Mouse (Mus musculus) lung, embryonic 14.5 days (tissue): ENCODE data around the gene Rita1. TPM values are rescaled to one million over a fixed set of nuclear protein-coding genes. Genes with fewer than 3 reads are reported as not detected.

Experiments
- ATAC-seq: fragments of 200-750 bp; cut with Nextera tagmentation; 2 replicates; pipeline ENCODE4 v1.8.0; 2017; ENCODE audit warnings: mild to moderate bottlenecking, moderate TSS enrichment, moderate library complexity; ENCODE audit not compliant: insufficient read depth
- DNase-seq: peaks from one replicate; pipeline ENCODE4 v3.0.0-alpha.2; 2015
- H3K27ac ChIP-seq: fragments of 300-500 bp; sonication (generic); 2 replicates; pipeline ENCODE4 v1.5.1; 2014; ENCODE audit warnings: low read depth, mild to moderate bottlenecking, moderate library complexity
- H3K27me3 ChIP-seq: fragments of 300-500 bp; sonication (generic); 2 replicates; pipeline ENCODE4 v1.6.1; 2014; ENCODE audit warnings: low read length, control low read depth; ENCODE audit not compliant: insufficient read depth
- H3K36me3 ChIP-seq: fragments of 300-500 bp; sonication (generic); 2 replicates; pipeline ENCODE4 v1.6.1; 2014; ENCODE audit warnings: control low read depth; ENCODE audit not compliant: insufficient read depth
- H3K4me1 ChIP-seq: fragments of 300-500 bp; sonication (generic); 2 replicates; pipeline ENCODE4 v1.6.1; 2014; ENCODE audit warnings: antibody characterized with exemption, control low read depth; ENCODE audit not compliant: insufficient read depth
- H3K4me2 ChIP-seq: fragments of 300-500 bp; sonication (generic); 2 replicates; pipeline ENCODE4 v1.6.1; 2014; ENCODE audit warnings: mild to moderate bottlenecking
- H3K4me3 ChIP-seq: fragments of 300-500 bp; sonication (generic); 2 replicates; pipeline ENCODE4 v1.5.1; 2014; ENCODE audit warnings: low read depth, low read length
- H3K9ac ChIP-seq: fragments of 300-500 bp; sonication (generic); 2 replicates; pipeline ENCODE4 v1.6.1; 2014
- H3K9me3 ChIP-seq: fragments of 300-500 bp; sonication (generic); 2 replicates; pipeline ENCODE4 v1.6.1; 2016; ENCODE audit warnings: low read depth, low read length, control low read depth
- CTCF ChIP-seq: IDR thresholded peaks from 2 replicates; pipeline ENCODE4 v1.5.1; 2016; ENCODE audit warnings: antibody characterized with exemption, low read depth
- WGBS: fragments of 180-500 bp; shearing (Covaris S2); extraction: QIAGEN DNeasy Blood & Tissue Kit; methylation state at CpG from one replicate; pipeline ENCODE4 v1.1.7; 2014; 5-methylcytosine and 5-hydroxymethylcytosine counted together
- polyA plus RNA-seq: library from polyadenylated mRNA; unstranded; fragments of >200 nt; fragmentation: Nextera tagmentation; extraction: Ambion mirVana; gene quantifications from 2 replicates; pipeline ENCODE4 v1.2.1, GENCODE M21; 2014

Rita1 gene
- polyA plus RNA-seq, 1 experiment from 2014 or later, result 9.5 TPM

DNA sequence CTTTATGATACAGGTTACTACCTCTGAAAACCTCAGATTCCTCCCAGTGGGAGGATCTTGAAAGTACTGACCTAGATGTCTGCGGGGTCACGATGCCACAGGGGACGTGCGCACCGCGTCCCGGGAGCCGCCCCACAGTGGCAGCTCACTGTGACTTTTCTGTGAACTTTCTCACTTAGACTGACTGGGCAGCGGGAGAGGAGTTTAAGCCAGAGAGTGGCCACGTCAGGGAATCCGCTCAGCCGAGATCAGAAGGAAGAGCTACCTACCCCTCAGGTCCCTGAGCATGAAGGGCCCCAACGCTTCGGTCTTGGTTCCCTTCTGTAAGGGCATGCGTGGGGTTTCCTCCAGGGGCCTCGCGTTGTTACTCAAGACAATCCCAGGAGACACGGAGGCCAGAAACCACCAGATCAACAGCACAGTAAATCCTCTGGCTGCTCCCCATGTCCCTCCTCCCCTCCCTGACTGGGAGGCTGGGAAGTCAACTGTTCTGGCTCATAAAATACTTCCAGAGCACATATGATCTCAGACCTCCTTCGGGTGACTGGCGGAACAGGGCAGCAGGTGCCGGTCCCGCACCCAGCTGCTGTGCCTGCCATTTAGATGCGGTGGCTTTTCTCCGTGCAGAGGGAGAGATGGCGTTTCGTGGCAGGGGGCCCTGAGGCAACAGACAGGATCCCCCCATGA, 33.0 kb downstream of the Rita1 start:
- ATAC-seq, result no peak
- 43% methylated on average over 26 of the region's 26 CpGs for WGBS
- Histone ChIP-seq H3K36me3 (peaks cover 35% of the 10 kb centered on the region), H3K4me2 (peak overlapping the region; percentile 25; the same call in 1 of the 2 replicates), H3K27me3 (no peaks in the 10 kb centered on the region), H3K4me1 (peaks cover 21% of the 10 kb centered on the region), H3K27ac (peak overlapping the region; percentile 44), H3K4me3 (no peak overlapping the region), H3K9me3 (no peaks in the 10 kb centered on the region), H3K9ac (no peak overlapping the region)
- no peak for TF ChIP-seq CTCF
- peak; percentile 49 for DNase-seq

DNA sequence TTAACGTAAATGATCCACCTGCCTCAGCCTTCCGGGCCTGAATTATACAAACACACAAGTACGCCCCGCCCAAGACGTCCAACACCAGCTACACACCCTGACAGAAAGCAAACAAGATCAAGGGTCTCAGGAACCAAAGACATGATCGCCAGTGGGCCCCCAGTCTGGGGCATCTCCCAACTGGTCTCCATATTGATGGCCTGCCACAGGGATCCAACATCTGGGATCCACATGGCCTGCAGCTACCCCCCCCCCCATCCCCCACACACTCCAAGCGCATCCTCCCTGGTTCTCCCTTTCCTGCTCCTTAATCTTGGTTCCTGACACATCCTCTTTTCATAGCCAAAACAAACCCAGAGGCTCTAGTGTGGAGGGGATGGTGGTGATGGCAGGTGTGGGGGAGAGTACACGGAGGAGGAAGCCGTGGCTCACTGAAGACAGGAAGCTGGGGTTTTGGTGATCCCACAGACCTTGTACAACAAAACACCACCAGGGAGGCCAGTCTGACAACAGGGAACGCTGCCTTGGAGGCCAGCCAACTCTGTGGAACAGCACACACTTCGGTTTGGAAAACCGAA, 33.8 kb downstream of the Rita1 start:
- H3K9ac ChIP-seq, result no peak overlapping the region
- H3K4me3 ChIP-seq, result no peak overlapping the region
- peaks cover 31% of the 10 kb centered on the region; the same call in 1 of the 2 replicates for H3K36me3 ChIP-seq
- peaks cover 21% of the 10 kb centered on the region for H3K4me1 ChIP-seq
- H3K27ac ChIP-seq, result peak overlapping the region; percentile 44; the same call in 1 of the 2 replicates
- H3K27me3 ChIP-seq, result no peaks in the 10 kb centered on the region
- 14% methylated on average over 12 of the region's 12 CpGs for WGBS
- no peaks in the 10 kb centered on the region for H3K9me3 ChIP-seq
- TF ChIP-seq CTCF, result no peak
- peak overlapping the region; percentile 25; the same call in 1 of the 2 replicates for H3K4me2 ChIP-seq
- peak; percentile 82 for DNase-seq
- peak; percentile 57; the same call in 1 of the 2 replicates for ATAC-seq

DNA sequence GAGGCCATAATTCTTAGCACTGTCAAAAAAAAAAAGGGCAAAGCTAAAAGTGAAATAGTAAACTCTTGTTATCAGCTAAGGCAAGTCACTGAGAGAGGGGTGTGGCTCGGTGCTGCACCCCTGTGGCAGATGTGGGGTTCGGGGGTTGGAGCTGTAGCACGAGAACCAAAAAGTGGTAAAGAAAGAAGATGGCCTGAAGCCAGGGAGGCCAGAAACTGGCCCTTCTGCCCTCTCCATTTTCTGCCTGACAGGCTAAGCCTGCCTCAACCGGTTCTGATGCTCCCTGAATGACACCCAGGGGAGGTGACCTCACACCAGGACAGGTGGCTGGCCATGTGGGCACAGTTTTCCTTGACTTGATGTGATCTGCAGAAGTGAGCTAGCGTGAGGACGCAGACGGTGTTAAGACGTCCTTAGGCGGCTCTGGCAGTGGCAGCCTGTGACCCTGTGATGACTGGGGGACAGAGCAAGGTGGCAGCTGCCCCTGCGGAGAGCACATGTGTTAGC, 34.4 kb downstream of the Rita1 start:
- 32% methylated on average over 10 of the region's 10 CpGs for WGBS
- peaks cover 26% of the 10 kb centered on the region; the same call in 1 of the 2 replicates for H3K36me3 ChIP-seq
- H3K4me2 ChIP-seq, result no peak overlapping the region
- no peak overlapping the region for H3K9ac ChIP-seq
- DNase-seq (no peak), ATAC-seq (0 out of 2 replicates have a peak, but pooled peaks have one; percentile 16)
- H3K4me1 ChIP-seq, result peaks cover 21% of the 10 kb centered on the region
- peak overlapping the region; percentile 42; the same call in 1 of the 2 replicates for H3K27ac ChIP-seq
- no peak overlapping the region for H3K4me3 ChIP-seq
- TF ChIP-seq CTCF, result peak; percentile 34; the same call in 1 of the 2 replicates
- no peaks in the 10 kb centered on the region for H3K9me3 ChIP-seq
- no peaks in the 10 kb centered on the region for H3K27me3 ChIP-seq

DNA sequence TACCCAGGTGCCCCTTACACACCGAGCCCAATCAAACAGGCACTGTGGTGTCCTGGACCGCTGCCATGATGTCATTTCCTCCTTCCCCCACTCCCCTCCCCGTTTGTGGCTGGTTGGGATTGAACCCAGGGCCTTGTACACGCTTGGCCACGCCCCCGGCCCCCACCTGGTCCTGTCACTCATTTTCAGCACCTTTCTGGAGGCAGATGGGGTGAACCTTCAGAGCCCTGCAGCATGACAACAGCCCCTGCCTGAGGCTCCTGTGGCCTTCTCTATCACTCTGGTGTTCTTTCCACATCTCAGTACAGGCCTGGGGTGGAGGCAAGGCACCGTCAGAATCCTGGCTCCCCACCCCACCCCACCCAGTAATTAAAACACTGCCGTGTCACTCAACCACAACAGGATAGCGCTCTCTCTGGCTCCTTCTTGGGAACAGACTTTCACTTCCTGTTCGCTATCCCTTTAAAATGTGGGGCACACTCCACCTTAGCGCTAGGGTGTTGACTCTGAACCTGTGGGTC, 35.5 kb downstream of the Rita1 start:
- WGBS, result 66% methylated on average over 11 of the region's 11 CpGs
- no peak overlapping the region for H3K4me3 ChIP-seq
- H3K4me2 ChIP-seq, result no peak overlapping the region
- peaks cover 21% of the 10 kb centered on the region for H3K4me1 ChIP-seq
- no peak for TF ChIP-seq CTCF
- H3K36me3 ChIP-seq, result peaks cover 19% of the 10 kb centered on the region; the same call in 1 of the 2 replicates
- no peaks in the 10 kb centered on the region for H3K9me3 ChIP-seq
- H3K27me3 ChIP-seq, result no peaks in the 10 kb centered on the region
- ATAC-seq, result no peak
- no peak for DNase-seq
- no peak overlapping the region for H3K27ac ChIP-seq
- no peak overlapping the region for H3K9ac ChIP-seq

DNA sequence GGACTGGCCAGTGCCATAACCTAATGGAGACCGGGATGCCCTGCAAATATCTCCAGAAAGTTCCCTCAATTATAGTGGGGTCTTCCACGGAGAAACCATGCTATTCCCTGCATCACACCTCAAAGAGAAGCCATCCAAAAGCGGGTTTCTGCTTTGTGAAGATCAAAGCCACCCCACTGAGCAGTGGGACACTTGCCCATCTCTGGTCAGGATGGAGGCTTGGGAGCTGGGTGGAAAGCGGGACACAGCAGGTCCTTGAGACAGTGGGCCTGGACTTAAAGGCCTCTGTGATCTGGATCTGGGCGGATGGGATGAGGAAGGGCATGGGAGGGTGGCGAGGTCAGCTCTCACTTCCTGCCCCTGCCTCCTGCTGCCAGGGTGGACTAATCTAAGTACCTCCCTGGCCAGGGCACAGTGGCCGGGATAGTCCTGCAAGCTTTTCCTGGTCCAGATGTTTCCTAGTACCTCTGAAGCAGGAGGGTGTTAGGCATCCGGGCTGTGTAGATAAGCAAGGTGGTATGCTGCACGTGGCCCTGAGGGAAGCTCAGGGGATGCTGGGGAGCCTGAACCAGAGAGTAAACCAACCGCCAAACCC, 37.8 kb downstream of the Rita1 start:
- peaks cover 40% of the 10 kb centered on the region for H3K4me1 ChIP-seq
- DNase-seq (no peak), ATAC-seq (no peak)
- 65% methylated on average over 10 of the region's 10 CpGs for WGBS
- no peak overlapping the region for H3K4me3 ChIP-seq
- H3K27me3 ChIP-seq, result no peaks in the 10 kb centered on the region
- H3K36me3 ChIP-seq, result 0 out of 2 replicates have a peak, but pooled peaks cover 9% of the 10 kb centered on the region
- no peak overlapping the region for H3K4me2 ChIP-seq
- H3K9me3 ChIP-seq, result no peaks in the 10 kb centered on the region
- TF ChIP-seq CTCF, result no peak
- H3K27ac ChIP-seq, result no peak overlapping the region
- H3K9ac ChIP-seq, result no peak overlapping the region

DNA sequence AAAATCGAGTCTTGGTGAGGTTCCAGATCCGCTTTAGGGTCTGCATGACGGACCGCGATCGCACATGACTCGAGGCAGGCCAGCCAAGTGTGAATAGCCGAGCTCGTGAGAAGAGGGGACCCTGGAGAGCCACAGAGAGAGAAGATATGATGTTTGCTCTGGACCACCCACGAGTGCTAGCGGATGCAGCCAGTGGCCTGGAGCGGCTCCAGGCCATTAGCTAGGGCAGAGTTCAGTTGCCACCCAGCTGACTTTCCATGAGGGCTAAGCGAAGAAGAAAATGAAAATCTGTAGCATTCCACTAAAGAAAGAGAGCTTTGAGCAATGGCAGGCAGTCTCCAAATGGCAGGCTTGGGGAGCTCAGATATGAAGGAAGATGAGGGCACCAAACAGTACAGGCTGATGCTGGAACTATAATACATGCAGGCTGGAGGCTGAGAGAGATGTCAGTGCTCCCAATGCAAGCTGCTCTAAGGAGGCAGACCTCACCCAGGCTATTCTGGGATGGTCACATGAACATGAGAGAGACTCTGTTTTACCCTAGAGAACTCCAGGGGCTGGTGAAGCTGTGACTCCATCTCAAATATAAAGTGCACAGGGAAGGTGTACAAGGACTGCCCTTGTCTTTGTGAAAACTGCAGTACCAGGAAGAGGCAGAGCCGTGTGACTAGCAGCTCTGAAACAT, 41.2 kb downstream of the Rita1 start:
- DNase-seq, result peak; percentile 88
- 35% methylated on average over 14 of the region's 14 CpGs for WGBS
- peaks cover 47% of the 10 kb centered on the region for H3K4me1 ChIP-seq
- no peak overlapping the region for H3K9ac ChIP-seq
- H3K4me2 ChIP-seq, result no peak overlapping the region
- no peaks in the 10 kb centered on the region for H3K9me3 ChIP-seq
- H3K27ac ChIP-seq, result peak overlapping the region; percentile 80
- H3K4me3 ChIP-seq, result no peak overlapping the region
- peaks cover 8% of the 10 kb centered on the region; the same call in 1 of the 2 replicates for H3K36me3 ChIP-seq
- peak; percentile 59 for ATAC-seq
- H3K27me3 ChIP-seq, result no peaks in the 10 kb centered on the region
- TF ChIP-seq CTCF, result no peak
